ENCODE assay signal across 10 mouse cellular contexts in the genomic region with DNA sequence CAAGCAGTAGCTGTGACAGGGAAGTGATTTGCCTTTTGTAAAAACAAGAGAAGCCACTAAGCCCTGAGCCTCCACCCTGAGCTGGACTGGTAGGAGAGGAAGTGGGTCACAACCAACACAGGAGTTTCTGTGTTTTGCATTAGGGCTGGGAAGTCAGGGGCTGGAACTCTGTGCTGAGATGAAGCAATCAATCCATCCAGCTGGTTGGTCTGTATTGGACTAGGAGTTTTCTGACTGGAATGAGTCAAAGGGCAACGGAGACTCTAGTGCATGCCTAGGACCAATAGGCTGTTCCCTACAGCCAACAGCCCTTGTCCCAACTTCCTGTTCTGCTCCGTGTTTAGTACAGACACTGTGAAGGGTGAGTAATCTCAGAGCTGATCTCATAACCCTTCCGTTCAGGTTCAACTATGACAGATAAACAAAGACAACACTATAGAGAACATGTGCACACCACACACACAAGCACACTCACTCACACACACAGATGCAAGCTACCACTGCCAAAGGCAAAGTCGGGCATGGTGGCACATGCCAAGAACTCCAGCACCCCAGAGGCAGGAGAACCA. TPM values are rescaled to one million over a fixed set of nuclear protein-coding genes. Genes with fewer than 3 reads are reported as not detected.
DNase-seq lines count a peak whose midpoint lies in the region; ATAC-seq and TF ChIP-seq lines count a peak whose summit lies in the region.
"Had no signal": no experiment of that assay in that cellular context is flagged by ENCODE, and none has a peak within 500 bp of the region (broad histone marks: within the 10 kb centered on the region; RNA-seq: fewer than 3 reads in every experiment).

No protein-coding gene starts in this region.

- H3K27ac ChIP-seq in hindbrain, embryonic 10.5 days, result peak overlapping the region; percentile 98
- H3K27ac ChIP-seq in hindbrain, postnatal 0 days, result no peak overlapping the region
- H3K27ac ChIP-seq in embryonic facial prominence, embryonic 11.5 days (replicated peaks; ENCODE audit: low read depth, low read length), result peak overlapping the region; percentile 93; the same call in 1 of the 2 replicates
- peak overlapping the region; percentile 100 for H3K27ac ChIP-seq in midbrain, embryonic 11.5 days (ENCODE audit: low read depth, low read length)

- intact Hi-C loops in left cerebral cortex, postnatal 10 days (cut with DNase I), result no loop called here

- ATAC-seq in hindbrain, postnatal 0 days, result no peak
- ATAC-seq in embryonic facial prominence, embryonic 11.5 days (replicated peaks; ENCODE audit: insufficient number of reproducible peaks, low FRiP score, low TSS enrichment, low read depth), result no peak
- peak; percentile 45 for ATAC-seq in inflammation-experienced regulatory T-cells, adult 6 months
- ATAC-seq in midbrain, embryonic 11.5 days (ENCODE audit: low FRiP score), result no peak
- ATAC-seq: Patski had no signal

- no peak overlapping the region for H3K9ac ChIP-seq in hindbrain, postnatal 0 days (replicated peaks; ENCODE audit: low read length)
- H3K9ac ChIP-seq in embryonic facial prominence, embryonic 11.5 days (replicated peaks; ENCODE audit: low read length), result no peak overlapping the region
- H3K9ac ChIP-seq in midbrain, embryonic 11.5 days (ENCODE audit: low read length), result no peak overlapping the region

- no peak for DNase-seq in hindbrain, embryonic 10.5 days (ENCODE audit: low spot score)
- DNase-seq in hindbrain, postnatal 0 days (ENCODE audit: low spot score), result no peak
- no peak for DNase-seq in embryonic facial prominence, embryonic 11.5 days (ENCODE audit: low spot score)
- no peak for DNase-seq in midbrain, embryonic 11.5 days (ENCODE audit: low spot score, missing footprints)
- DNase-seq in thymus, postnatal 36 days, result peak; percentile 60 to 62
- DNase-seq in left cerebral cortex, postnatal 10 days (ENCODE audit: extremely low spot score in 1 of 2, low spot score in 2 of 2), result no peak
- DNase-seq in cerebellum, adult 8-10 months, result no peak

- peaks cover 94% of the 10 kb centered on the region for H3K4me1 ChIP-seq in hindbrain, embryonic 10.5 days (replicated peaks)
- H3K4me1 ChIP-seq in hindbrain, postnatal 0 days (ENCODE audit: insufficient read depth, low read length), result peaks cover 44% of the 10 kb centered on the region
- H3K4me1 ChIP-seq in embryonic facial prominence, embryonic 11.5 days (ENCODE audit: control insufficient read depth, insufficient read depth, low read length), result peaks cover 24% of the 10 kb centered on the region
- peaks cover 70% of the 10 kb centered on the region for H3K4me1 ChIP-seq in midbrain, embryonic 11.5 days (ENCODE audit: control insufficient read depth, insufficient read depth, low read length)

- H3K4me3 ChIP-seq in hindbrain, embryonic 10.5 days, result no peak overlapping the region
- H3K4me3 ChIP-seq in hindbrain, postnatal 0 days (ENCODE audit: low read length), result no peak overlapping the region
- H3K4me3 ChIP-seq in embryonic facial prominence, embryonic 11.5 days (ENCODE audit: low read depth, low read length), result no peak overlapping the region
- no peak overlapping the region for H3K4me3 ChIP-seq in midbrain, embryonic 11.5 days (ENCODE audit: low read depth, low read length)

- 76% methylated on average over 4 of the region's 4 CpGs for WGBS in hindbrain, embryonic 10.5 days
- 57% methylated on average over 4 of the region's 4 CpGs for WGBS in hindbrain, postnatal 0 days
- 49% methylated on average over 4 of the region's 4 CpGs for WGBS in embryonic facial prominence, embryonic 11.5 days
- 71% methylated on average over 4 of the region's 4 CpGs for WGBS in midbrain, embryonic 11.5 days

- no peaks in the 10 kb centered on the region for H3K9me3 ChIP-seq in hindbrain, embryonic 10.5 days
- no peaks in the 10 kb centered on the region for H3K9me3 ChIP-seq in hindbrain, postnatal 0 days (ENCODE audit: low read length)
- H3K9me3 ChIP-seq in embryonic facial prominence, embryonic 11.5 days (replicated peaks; ENCODE audit: control insufficient read depth, low read length), result no peaks in the 10 kb centered on the region
- no peaks in the 10 kb centered on the region for H3K9me3 ChIP-seq in midbrain, embryonic 11.5 days (ENCODE audit: control insufficient read depth, low read length)
- H3K9me3 ChIP-seq: megakaryocyte, embryonic 14.5 days had no signal

- no peaks in the 10 kb centered on the region for H3K27me3 ChIP-seq in hindbrain, embryonic 10.5 days (ENCODE audit: insufficient read depth, poor library complexity, severe bottlenecking)
- no peaks in the 10 kb centered on the region for H3K27me3 ChIP-seq in hindbrain, postnatal 0 days (ENCODE audit: insufficient read depth, low read length)
- H3K27me3 ChIP-seq in embryonic facial prominence, embryonic 11.5 days (ENCODE audit: control insufficient read depth, insufficient read depth, low read length), result no peaks in the 10 kb centered on the region
- no peaks in the 10 kb centered on the region for H3K27me3 ChIP-seq in midbrain, embryonic 11.5 days (ENCODE audit: control insufficient read depth, insufficient read depth, low read length)
- H3K27me3 ChIP-seq: Patski had no signal

- H3K4me2 ChIP-seq in hindbrain, postnatal 0 days (ENCODE audit: low read depth, low read length), result no peak overlapping the region
- H3K4me2 ChIP-seq in embryonic facial prominence, embryonic 11.5 days (ENCODE audit: low read depth, low read length), result no peak overlapping the region
- H3K4me2 ChIP-seq in midbrain, embryonic 11.5 days, result no peak overlapping the region

- no peaks in the 10 kb centered on the region for H3K36me3 ChIP-seq in hindbrain, embryonic 10.5 days
- no peaks in the 10 kb centered on the region for H3K36me3 ChIP-seq in hindbrain, postnatal 0 days (ENCODE audit: insufficient read depth, low read length)
- H3K36me3 ChIP-seq in embryonic facial prominence, embryonic 11.5 days (replicated peaks; ENCODE audit: control insufficient read depth, insufficient read depth, low read depth, low read length), result no peaks in the 10 kb centered on the region
- H3K36me3 ChIP-seq in midbrain, embryonic 11.5 days (ENCODE audit: control insufficient read depth, insufficient read depth, low read length), result no peaks in the 10 kb centered on the region

- TF ChIP-seq CTCF in hindbrain, postnatal 0 days (IDR thresholded peaks at IDR 0.05; ENCODE audit: low read depth), result no peak

RNA-seq across cellular contexts. Expression of gene Btg2, which starts 13.6 kb away (rescaled TPM):
- 100.0 and 117 TPM in 2 replicates for polyA plus RNA-seq in hindbrain, embryonic 10.5 days (2016; fragmentation: Nextera tagmentation; extraction: Ambion mirVana)
- total RNA-seq in hindbrain, postnatal 0 days (2014; rRNA removed), result 11.2 and 26.1 TPM in 2 replicates
- 13.2 and 14.8 TPM in 2 replicates for polyA plus RNA-seq in hindbrain, postnatal 0 days (2015; fragmentation: Nextera tagmentation; extraction: Ambion mirVana)
- polyA plus RNA-seq in embryonic facial prominence, embryonic 11.5 days (2014; fragmentation: Nextera tagmentation; extraction: Ambion mirVana), result 38.1 and 38.9 TPM in 2 replicates
- 100 to 1,000 TPM; 168 to 251 (median 221) TPM for polyA plus RNA-seq in inflammation-experienced regulatory T-cells, adult 6 months (2017; shearing (Covaris generic))
- 150 and 153 TPM in 2 replicates for polyA plus RNA-seq in midbrain, embryonic 11.5 days (2014; fragmentation: Nextera tagmentation; extraction: Ambion mirVana)
- total RNA-seq in left cerebral cortex, postnatal 10 days (2021), result 10 to 100 TPM; 10.0 to 11.5 TPM

RNA-seq across cellular contexts. Expression of gene Fmod, which starts 28.3 kb away (rescaled TPM):
- polyA plus RNA-seq in hindbrain, embryonic 10.5 days (2016; fragmentation: Nextera tagmentation; extraction: Ambion mirVana), result 3.6 and 9.8 TPM in 2 replicates
- total RNA-seq in hindbrain, postnatal 0 days (2014; rRNA removed), result 10.6 and 16.3 TPM in 2 replicates
- polyA plus RNA-seq in hindbrain, postnatal 0 days (2015; fragmentation: Nextera tagmentation; extraction: Ambion mirVana), result 17.0 and 21.8 TPM in 2 replicates
- polyA plus RNA-seq in embryonic facial prominence, embryonic 11.5 days (2014; fragmentation: Nextera tagmentation; extraction: Ambion mirVana), result 2.4 and 3.9 TPM in 2 replicates
- polyA plus RNA-seq in inflammation-experienced regulatory T-cells, adult 6 months (2017; shearing (Covaris generic)), result not detected
- 5.7 and 6.8 TPM in 2 replicates for polyA plus RNA-seq in midbrain, embryonic 11.5 days (2014; fragmentation: Nextera tagmentation; extraction: Ambion mirVana)
- 10 to 100 TPM; 15.6 to 15.8 TPM for total RNA-seq in left cerebral cortex, postnatal 10 days (2021)

RNA-seq across cellular contexts. Expression of gene Chit1, which starts 45.7 kb away (rescaled TPM):
- polyA plus RNA-seq in hindbrain, embryonic 10.5 days (2016; fragmentation: Nextera tagmentation; extraction: Ambion mirVana), result not detected in 2 replicates
- total RNA-seq in hindbrain, postnatal 0 days (2014; rRNA removed), result 0.14 TPM in 1 of 2 replicates, not detected in the other
- 0.46 and 0.48 TPM in 2 replicates for polyA plus RNA-seq in hindbrain, postnatal 0 days (2015; fragmentation: Nextera tagmentation; extraction: Ambion mirVana)
- not detected in 2 replicates for polyA plus RNA-seq in embryonic facial prominence, embryonic 11.5 days (2014; fragmentation: Nextera tagmentation; extraction: Ambion mirVana)
- not detected for polyA plus RNA-seq in inflammation-experienced regulatory T-cells, adult 6 months (2017; shearing (Covaris generic))
- polyA plus RNA-seq in midbrain, embryonic 11.5 days (2014; fragmentation: Nextera tagmentation; extraction: Ambion mirVana), result not detected in 2 replicates
- under 1 TPM; 0.26 to 0.60 TPM for total RNA-seq in left cerebral cortex, postnatal 10 days (2021)
- polyA plus RNA-seq: Patski had no signal

Comparison
In these comparisons a context has a peak if more than half of its experiments do, and no peak if none do; other contexts are left out.
1. DNase-seq: peak in thymus, postnatal 36 days (2 of 2); none in hindbrain, embryonic 10.5 days (single experiment), hindbrain, postnatal 0 days (single experiment), embryonic facial prominence, embryonic 11.5 days (single experiment), midbrain, embryonic 11.5 days (single experiment), left cerebral cortex, postnatal 10 days (0 of 2) and cerebellum, adult 8-10 months (single experiment).